Mouse (Mus musculus) midbrain, postnatal 0 days (tissue): Measurements from ENCODE around the gene Snrpf. TPM values are rescaled to one million over a fixed set of nuclear protein-coding genes. Genes with fewer than 3 reads are reported as not detected.

ENCODE experiments used
- ATAC-seq: fragments of 200-750 bp; cut with Nextera tagmentation; 2 replicates; pipeline ENCODE4 v1.8.0; 2017; ENCODE audit warnings: moderate number of reproducible peaks, mild to moderate bottlenecking, moderate TSS enrichment, moderate library complexity; ENCODE audit not compliant: low FRiP score
- DNase-seq: peaks from one replicate; pipeline ENCODE4 v3.0.0-alpha.2; 2015; ENCODE audit warnings: low spot score
- H3K27ac ChIP-seq: fragments of 300-500 bp; sonication (generic); 2 replicates; pipeline ENCODE4 v1.5.1; 2014; ENCODE audit warnings: low read depth, mild to moderate bottlenecking, low read length, mixed read lengths
- H3K27me3 ChIP-seq: fragments of 300-500 bp; sonication (generic); 2 replicates; pipeline ENCODE4 v1.6.1; 2014; ENCODE audit warnings: low read length, control low read depth, mixed read lengths; ENCODE audit not compliant: insufficient read depth
- H3K36me3 ChIP-seq: fragments of 300-500 bp; sonication (generic); 2 replicates; pipeline ENCODE4 v1.6.1; 2014; ENCODE audit warnings: low read length, control low read depth, mixed read lengths; ENCODE audit not compliant: insufficient read depth
- H3K4me1 ChIP-seq: fragments of 300-500 bp; sonication (generic); 2 replicates; pipeline ENCODE4 v1.6.1; 2014; ENCODE audit warnings: mild to moderate bottlenecking, control low read depth, antibody characterized with exemption, low read length, mixed read lengths; ENCODE audit not compliant: insufficient read depth
- H3K4me2 ChIP-seq: fragments of 300-500 bp; sonication (generic); 2 replicates; pipeline ENCODE4 v1.6.1; 2014; ENCODE audit warnings: low read depth, mild to moderate bottlenecking, low read length, mixed read lengths; ENCODE audit not compliant: poor library complexity, severe bottlenecking
- H3K4me3 ChIP-seq: fragments of 300-500 bp; sonication (generic); 2 replicates; pipeline ENCODE4 v1.5.1; 2014; ENCODE audit warnings: low read depth, mild to moderate bottlenecking, low read length, moderate library complexity
- H3K9ac ChIP-seq: fragments of 300-500 bp; sonication (generic); replicated peaks from 2 replicates; pipeline ENCODE4 v1.6.1; 2014; ENCODE audit warnings: mild to moderate bottlenecking, low read length, moderate library complexity, mixed read lengths; ENCODE audit not compliant: poor library complexity, severe bottlenecking
- H3K9me3 ChIP-seq: fragments of 300-500 bp; sonication (generic); 2 replicates; pipeline ENCODE4 v1.6.1; 2016; ENCODE audit warnings: low read length, control low read depth
- CTCF ChIP-seq: IDR thresholded peaks from 2 replicates; pipeline ENCODE4 v1.5.1; 2016; ENCODE audit warnings: antibody characterized with exemption, mild to moderate bottlenecking
- WGBS: fragments of 180-500 bp; shearing (Covaris S2); extraction: QIAGEN DNeasy Blood & Tissue Kit; methylation state at CpG from one replicate; pipeline ENCODE4 v1.1.7; 2014; 5-methylcytosine and 5-hydroxymethylcytosine counted together
- polyA plus RNA-seq: library from polyadenylated mRNA; unstranded; fragments of >200 nt; fragmentation: Nextera tagmentation; extraction: Ambion mirVana; gene quantifications from 2 replicates; pipeline ENCODE4 v1.2.1, GENCODE M21; 2015
- total RNA-seq: library from RNA; depleted of rRNA; stranded (reverse); fragments of >200 nt; gene quantifications from 2 replicates; pipeline ENCODE4 v1.2.3, GENCODE M21; 2014; rRNA removed

Gene Snrpf
- total and polyA plus RNA-seq, 2 experiments from 2014 or later: 34.8 to 50.5 TPM

DNA sequence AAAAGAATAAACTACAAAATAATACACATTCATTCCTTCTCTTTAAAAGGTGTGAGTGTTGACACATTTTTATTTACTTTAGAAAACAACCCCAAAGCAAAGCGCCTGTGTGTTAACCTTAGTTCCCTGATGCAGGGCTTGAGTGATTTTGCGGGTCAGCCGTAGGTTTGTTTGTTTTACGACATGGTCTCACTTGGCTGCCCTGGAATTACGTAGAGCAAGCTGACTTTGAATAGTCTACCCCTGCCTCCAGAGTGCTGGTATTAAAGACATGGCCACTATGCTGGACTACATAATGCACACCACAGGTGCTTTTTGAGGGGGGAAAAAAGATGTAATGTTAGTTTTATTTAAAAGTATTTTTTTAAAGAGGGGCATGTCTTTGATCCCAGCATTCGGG, 50.7 kb downstream of the Snrpf start:
- ATAC-seq (no peak), DNase-seq (no peak)
- Histone ChIP-seq H3K27me3 (peaks cover 7% of the 10 kb centered on the region; the same call in 1 of the 2 replicates), H3K9ac (no peak overlapping the region), H3K36me3 (no peaks in the 10 kb centered on the region), H3K27ac (no peak overlapping the region), H3K4me2 (no peak overlapping the region), H3K9me3 (no peaks in the 10 kb centered on the region), H3K4me3 (no peak overlapping the region), H3K4me1 (no peaks in the 10 kb centered on the region)
- TF ChIP-seq CTCF: no peak
- 66% methylated on average over 6 of the region's 6 CpGs for WGBS

DNA sequence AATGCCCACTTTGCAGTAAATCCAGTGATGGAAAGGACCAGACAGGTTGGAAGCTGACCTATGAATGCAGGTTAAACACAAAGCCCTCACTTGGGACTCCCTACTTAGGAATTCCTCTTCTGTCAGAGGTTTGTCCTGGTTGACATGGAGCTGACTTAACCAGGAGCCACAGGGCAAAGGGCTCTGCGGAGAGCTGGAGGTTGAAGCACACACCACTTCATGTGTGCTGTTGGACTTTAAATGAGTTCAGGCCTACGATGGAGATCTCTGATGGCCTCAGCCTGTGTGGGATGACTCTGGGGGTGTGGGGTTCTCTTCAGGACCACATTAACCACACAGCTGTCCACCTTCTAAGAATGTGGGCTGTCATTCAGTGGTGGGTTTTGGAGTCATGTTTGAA, 51.2 kb downstream of the Snrpf start:
- Histone ChIP-seq H3K4me2 (no peak overlapping the region), H3K27ac (no peak overlapping the region), H3K9me3 (no peaks in the 10 kb centered on the region), H3K36me3 (no peaks in the 10 kb centered on the region), H3K4me3 (no peak overlapping the region), H3K9ac (no peak overlapping the region), H3K4me1 (no peaks in the 10 kb centered on the region), H3K27me3 (peaks cover 7% of the 10 kb centered on the region; the same call in 1 of the 2 replicates)
- no peak for TF ChIP-seq CTCF
- no peak for ATAC-seq
- no peak for DNase-seq
- 94% methylated on average over 2 of the region's 2 CpGs for WGBS

Other genes with a start within 250 kb of the Snrpf start
- gene Lta4h, start 136.3 kb downstream of the Snrpf start, total RNA-seq: 56.2 and 65.8 TPM in 2 replicates
- gene Lta4h, start 136.3 kb downstream of the Snrpf start, polyA plus RNA-seq: 85.1 and 93.8 TPM in 2 replicates
- 0.14 and 0.49 TPM in 2 replicates for gene Hal, start 100.9 kb downstream of the Snrpf start, total RNA-seq
- 0.20 and 0.33 TPM in 2 replicates for gene Hal, start 100.9 kb downstream of the Snrpf start, polyA plus RNA-seq
- not detected in 2 replicates for gene Amdhd1, start 49.7 kb downstream of the Snrpf start, total RNA-seq
- 0.07 TPM in 1 of 2 replicates, not detected in the other for gene Amdhd1, start 49.7 kb downstream of the Snrpf start, polyA plus RNA-seq
- 0.14 and 4.4 TPM in 2 replicates for gene Ccdc38, start 49.1 kb downstream of the Snrpf start, total RNA-seq
- 0.52 and 0.66 TPM in 2 replicates for gene Ccdc38, start 49.1 kb downstream of the Snrpf start, polyA plus RNA-seq
- 4.6 and 5.2 TPM in 2 replicates for gene Ntn4, start 51.0 kb upstream of the Snrpf start, total RNA-seq
- 0.50 and 0.64 TPM in 2 replicates for gene Ntn4, start 51.0 kb upstream of the Snrpf start, polyA plus RNA-seq
- 0.05 and 0.09 TPM in 2 replicates for gene Usp44, start 241.8 kb upstream of the Snrpf start, total RNA-seq
- not detected in 2 replicates for gene Usp44, start 241.8 kb upstream of the Snrpf start, polyA plus RNA-seq